Mouse (Mus musculus) brain, adult 10 weeks (tissue): ENCODE measurements around the gene F12. TPM values are rescaled to one million over a fixed set of nuclear protein-coding genes. Genes with fewer than 3 reads are reported as not detected.

Experiments
- polyA plus RNA-seq: library from polyadenylated mRNA; stranded (reverse); fragments of 350-450 nt; fragmentation: Illumina TruSeq; extraction: RNeasy Lipid Tissue Mini Kit (QIAGEN cat#74804); gene quantifications from one replicate; pipeline ENCODE4 v1.2.3, GENCODE M21; 2015; ENCODE audit warnings: low read depth, low replicate concordance

F12 gene
- 0.95 TPM for polyA plus RNA-seq

DNA sequence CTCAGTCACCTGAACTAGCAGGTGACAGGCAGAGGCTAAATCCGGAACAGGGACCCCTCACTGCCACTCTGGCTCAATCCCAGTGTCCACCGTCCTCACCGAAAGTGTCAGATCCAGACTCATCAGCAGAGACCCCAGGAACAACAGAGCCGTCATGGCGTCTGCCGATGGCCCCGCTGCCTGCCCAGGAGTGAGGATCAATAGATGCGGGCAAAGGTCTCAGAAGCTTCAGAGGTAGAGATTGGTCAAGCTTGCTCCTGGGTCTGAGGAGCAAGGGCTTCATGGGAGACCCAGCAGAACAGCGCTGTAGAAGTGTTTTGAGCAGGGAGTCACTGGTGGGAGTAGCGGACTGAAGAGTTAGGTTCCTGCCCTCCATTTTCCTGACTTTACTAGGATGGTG, at the start of gene F12:
Gene F12, minus strand, starts transcription at position 181 of the 400 bp plus-strand sequence.

GRCm38 (mm10) chr13:55464027-55464884, 37.7 kb upstream of the F12 start, which contains the start of gene Prr7:
TSS of gene Prr7 (plus strand) at chr13:55464267.

GRCm38 (mm10) chr13:55444937-55445315, 18.3 kb upstream of the F12 start, which contains the start of gene Grk6:
TSS of gene Grk6 (plus strand) at chr13:55445072.

GRCm38 (mm10) chr13:55414743-55415380, 11.7 kb downstream of the F12 start, which contains the start of gene Pfn3:
TSS of gene Pfn3 (minus strand) at chr13:55415232.

DNA sequence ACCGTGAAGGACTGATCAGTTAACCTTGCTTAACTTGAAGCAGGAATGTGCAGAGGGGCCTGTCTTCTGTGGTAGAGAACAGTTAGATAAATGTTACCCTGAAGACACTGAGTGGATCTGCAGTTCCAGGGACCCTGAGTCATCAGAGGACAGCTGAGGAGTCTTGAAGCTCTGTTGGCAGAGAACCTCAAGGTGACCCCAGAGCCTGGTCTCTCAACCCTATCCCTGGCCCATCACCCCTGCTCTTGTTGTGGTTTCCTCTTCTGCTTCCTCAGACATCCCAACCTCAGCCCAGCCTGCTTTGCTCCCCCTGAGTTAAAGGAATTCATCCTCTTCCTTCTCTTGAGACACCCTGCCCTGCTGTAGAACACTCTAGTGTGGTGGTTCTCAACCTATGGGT, 28.5 kb downstream of the F12 start, which contains the start of gene Slc34a1:
Gene Slc34a1, plus strand, starts transcription at position 100 of the 400 bp plus-strand sequence.

DNA sequence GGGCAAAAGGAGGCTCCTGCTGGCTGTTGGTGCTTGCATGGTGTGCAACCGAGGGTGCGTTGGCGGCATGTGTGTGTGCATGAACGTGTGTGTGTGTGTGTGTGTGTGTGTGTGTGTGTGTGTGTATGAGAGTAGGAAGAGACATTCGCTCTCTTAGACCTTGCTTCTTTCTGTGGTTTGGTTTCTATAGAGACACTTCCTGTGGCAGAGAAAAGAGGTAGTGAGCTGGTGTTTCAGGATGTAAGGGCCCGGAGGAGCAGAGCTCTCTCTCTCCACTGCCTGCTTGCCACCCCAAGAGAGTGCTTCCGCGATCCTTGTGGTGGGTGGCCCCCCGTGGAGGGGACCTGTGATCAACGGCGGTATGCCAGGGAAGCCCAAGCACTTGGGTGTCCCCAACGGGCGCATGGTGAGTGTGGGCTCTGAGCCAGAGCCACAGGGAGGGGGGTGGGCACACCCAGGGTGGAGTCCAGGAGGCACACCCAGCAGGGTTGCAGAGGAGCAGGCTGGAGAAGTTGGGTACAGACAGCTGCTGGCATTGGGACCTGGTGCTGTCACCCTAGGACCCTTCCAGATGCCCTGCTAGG, 57.0 kb downstream of the F12 start, which contains the start of gene Rgs14:
Gene Rgs14, plus strand, starts transcription at position 202 of the 584 bp plus-strand sequence.

Other genes with a start within 250 kb of the F12 start
- 31.5 TPM for gene Nsd1, start 217.0 kb downstream of the F12 start, polyA plus RNA-seq
- gene Prelid1, start 106.3 kb downstream of the F12 start, polyA plus RNA-seq = 144 TPM
- gene Rab24, start 104.8 kb downstream of the F12 start, polyA plus RNA-seq = 98.9 TPM
- 1.7 TPM for gene Mxd3, start 97.0 kb downstream of the F12 start, polyA plus RNA-seq
- gene Lman2, start 64.0 kb downstream of the F12 start, polyA plus RNA-seq = 46.0 TPM
- 52.5 TPM for gene Rgs14, start 57.1 kb downstream of the F12 start, polyA plus RNA-seq
- not detected for gene Slc34a1, start 28.6 kb downstream of the F12 start, polyA plus RNA-seq
- gene Pfn3, start 11.6 kb downstream of the F12 start, polyA plus RNA-seq = not detected
- gene Grk6, start 18.3 kb upstream of the F12 start, polyA plus RNA-seq = 56.1 TPM
- 30.0 TPM for gene Prr7, start 37.5 kb upstream of the F12 start, polyA plus RNA-seq
- gene Dbn1, start 61.3 kb upstream of the F12 start, polyA plus RNA-seq = 189 TPM
- gene Pdlim7, start 86.9 kb upstream of the F12 start, polyA plus RNA-seq = 92.5 TPM
- 8.0 TPM for gene Dok3, start 102.5 kb upstream of the F12 start, polyA plus RNA-seq
- 43.8 TPM for gene Ddx41, start 109.9 kb upstream of the F12 start, polyA plus RNA-seq
- gene Fam193b, start 144.3 kb upstream of the F12 start, polyA plus RNA-seq = 79.9 TPM
- gene Tmed9, start 146.9 kb upstream of the F12 start, polyA plus RNA-seq = 143 TPM
- gene B4galt7, start 173.1 kb upstream of the F12 start, polyA plus RNA-seq = 31.1 TPM
- gene Caml, start 196.2 kb upstream of the F12 start, polyA plus RNA-seq = 65.9 TPM
- gene Ddx46, start 208.2 kb upstream of the F12 start, polyA plus RNA-seq = 36.4 TPM